Mouse (Mus musculus) bone marrow macrophage, adult 2 months (primary cell): ENCODE results near the gene Ubl4a.

Source experiments
- CTCF ChIP-seq: IDR thresholded peaks from 2 replicates; pipeline ENCODE4 v1.5.1; 2012; ENCODE audit warnings: low read depth, mild to moderate bottlenecking, low read length, moderate library complexity
- POLR2A ChIP-seq: IDR thresholded peaks from 2 replicates; pipeline ENCODE4 v1.6.1; 2012; ENCODE audit warnings: mild to moderate bottlenecking, low read depth, low read length, borderline replicate concordance

- TF ChIP-seq CTCF (no peak), POLR2A (no peak)
Measured at GRCm38 (mm10) chrX:74388153-74388552, 15.1 kb upstream of the Ubl4a start.
